Mouse (Mus musculus): Measurements from ENCODE around the gene P4ha3.
A peak's percentile ranks its signal among the peaks of the same experiment; 100 is the strongest.
"Not testable (repeated sequence)": the region's sequence is repeated elsewhere in the genome, so short reads cannot be mapped to it uniquely, and the experiment has no call there.

P4ha3 gene

DNA sequence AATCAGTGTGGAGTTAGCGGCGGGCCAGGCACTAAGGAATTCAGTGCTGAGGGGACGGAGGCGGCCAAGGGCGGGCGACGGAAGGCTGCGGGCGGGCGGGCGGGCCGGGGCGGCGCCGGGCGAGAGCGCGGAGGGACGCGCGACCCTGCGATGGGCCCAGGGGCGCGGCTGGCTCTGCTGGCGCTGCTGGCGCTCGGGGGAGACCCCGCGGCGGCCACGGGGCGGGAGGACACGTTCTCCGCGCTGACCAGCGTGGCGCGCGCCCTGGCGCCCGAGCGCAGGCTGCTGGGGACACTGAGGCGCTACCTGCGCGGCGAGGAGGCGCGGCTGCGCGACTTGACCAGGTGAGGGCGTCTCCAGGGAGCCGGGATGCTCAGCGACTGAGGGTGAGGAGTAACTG, at the start of gene P4ha3:
TSS of gene P4ha3 (plus strand) at position 138 of the 400 bp plus-strand sequence.
- peak; percentile 48 for DNase-seq

DNA sequence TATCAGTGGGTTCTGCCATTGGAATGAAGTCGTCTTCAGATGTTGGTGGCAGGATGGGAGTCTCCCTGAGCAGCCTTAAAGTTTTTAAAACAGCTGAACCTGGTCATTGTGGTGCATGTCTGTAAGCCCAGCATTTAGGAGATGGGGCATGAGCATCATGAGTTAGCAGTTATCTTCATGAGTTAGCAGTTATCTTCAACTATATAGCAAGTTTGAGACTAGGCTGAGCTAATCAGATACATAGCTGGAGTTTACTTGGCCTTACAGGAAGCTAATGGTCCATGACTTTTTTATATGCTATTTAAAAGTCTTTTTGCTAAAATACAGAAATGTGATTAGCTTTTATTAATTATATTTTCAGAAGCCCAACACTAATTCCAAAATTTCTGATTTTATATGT, 47.0 kb upstream of the P4ha3 start:
- DNase-seq, result no peak

DNA sequence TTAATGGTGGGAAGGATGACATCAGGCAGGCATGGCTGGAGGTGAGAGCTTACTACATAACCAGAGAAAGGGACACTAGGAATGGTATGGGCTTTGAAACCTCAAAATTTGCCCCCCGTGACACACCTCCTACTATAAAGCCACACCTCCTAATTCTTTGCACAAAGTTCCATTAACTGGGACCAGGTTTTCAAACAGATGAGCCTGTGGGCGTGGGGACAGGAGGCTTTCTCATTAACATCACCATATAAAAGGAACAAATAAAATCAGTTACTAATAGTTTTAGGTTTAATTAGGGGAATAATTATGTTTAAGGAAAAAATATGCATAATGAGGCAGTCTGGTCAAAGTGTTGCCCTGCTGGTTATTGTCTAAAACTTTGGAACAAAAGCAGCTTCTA, 44.7 kb upstream of the P4ha3 start:
- no peak for DNase-seq

DNA sequence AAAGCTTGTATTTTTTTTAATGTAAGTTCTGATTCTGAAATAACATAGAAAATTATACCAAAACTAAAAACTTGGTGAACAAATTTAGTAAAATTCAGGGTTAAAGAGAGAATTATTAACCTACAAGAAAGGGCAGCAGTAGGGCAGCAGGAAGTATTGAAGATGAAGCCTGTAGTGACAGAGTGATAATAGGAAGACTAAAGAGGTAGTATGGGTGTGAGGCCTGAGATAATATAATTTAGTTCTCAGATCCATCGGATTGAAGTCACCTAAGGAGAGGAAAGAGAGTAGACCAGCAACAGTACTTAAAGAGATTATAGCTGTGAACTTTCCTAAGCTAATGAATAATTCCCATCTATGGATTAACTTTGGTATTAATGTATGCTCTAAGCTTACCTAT, 42.3 kb upstream of the P4ha3 start:
- no peak for DNase-seq

DNA sequence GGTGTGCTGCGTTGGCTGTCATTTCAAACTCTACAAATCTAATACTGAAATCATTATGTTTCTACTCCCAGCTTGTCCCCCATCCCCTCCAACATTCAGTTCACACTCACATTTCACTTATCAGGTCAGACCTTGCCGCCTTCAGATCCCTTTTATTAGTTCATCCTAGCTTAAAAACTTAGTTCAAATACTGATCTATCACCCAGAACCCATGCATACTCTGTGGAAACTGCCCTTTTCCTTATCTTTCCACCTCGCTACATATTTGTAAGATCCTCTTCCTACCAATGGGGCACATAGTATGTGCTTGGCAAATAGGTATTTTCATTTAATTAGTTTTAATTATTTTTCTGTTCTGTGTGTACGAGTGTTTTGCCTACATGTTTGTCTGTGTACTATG, 41.1 kb upstream of the P4ha3 start:
- no peak for DNase-seq

DNA sequence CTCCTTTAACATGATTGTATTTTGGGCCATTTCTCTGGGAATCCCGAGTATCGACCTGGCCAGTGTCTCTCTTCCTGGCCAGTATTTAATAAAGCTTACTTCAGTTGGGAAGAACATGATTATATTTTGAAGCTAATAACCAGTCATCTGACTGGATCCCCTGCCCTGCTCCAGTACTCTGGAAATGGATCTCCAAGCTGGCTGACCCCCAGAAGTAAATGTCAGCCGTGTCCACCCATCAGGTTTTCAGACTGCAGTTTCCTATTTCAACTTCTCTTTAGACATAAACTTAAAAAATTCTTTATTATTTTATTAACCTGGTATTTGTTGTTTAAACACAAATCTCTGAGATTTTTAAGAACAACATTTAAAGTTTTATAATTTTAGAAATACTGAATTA, 40.1 kb upstream of the P4ha3 start:
- no peak for DNase-seq

DNA sequence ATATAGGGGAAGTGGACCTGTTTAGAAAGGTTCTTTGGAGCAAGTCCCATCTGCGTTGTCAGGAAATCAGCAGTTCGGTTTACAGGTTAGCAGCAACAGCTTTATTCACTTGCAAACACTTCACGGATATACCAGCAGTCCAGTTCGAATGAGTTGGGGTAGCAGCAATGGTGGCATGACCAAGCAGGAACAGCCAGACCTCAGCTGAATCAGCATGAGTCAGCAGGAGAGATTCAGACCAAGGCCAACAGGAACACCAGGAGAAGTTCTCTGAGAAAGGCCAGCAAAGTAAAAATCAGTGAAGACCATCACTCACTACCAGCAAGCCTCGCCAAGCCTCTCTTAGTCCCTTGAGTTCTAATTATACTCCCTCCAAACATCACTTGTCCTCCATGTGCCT, 34.7 kb upstream of the P4ha3 start:
- DNase-seq, result no peak

DNA sequence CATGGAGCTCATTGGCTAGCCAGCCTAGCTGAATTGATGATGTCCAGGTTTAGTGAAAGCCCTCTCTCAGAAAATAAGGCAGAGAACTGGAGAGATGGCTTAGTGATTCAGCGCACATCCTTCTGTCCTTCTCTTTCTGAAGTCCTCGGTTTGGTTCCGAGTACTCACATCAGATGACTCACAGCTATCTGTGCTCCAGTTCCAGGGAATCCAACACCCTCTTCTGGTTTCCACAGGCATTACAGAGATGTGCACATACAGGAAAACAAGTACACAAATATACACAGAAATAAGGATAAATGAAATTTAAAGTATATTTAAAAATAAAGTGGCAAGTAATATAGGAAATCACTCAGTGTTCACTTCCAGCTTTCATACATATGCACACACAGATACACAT, 23.0 kb upstream of the P4ha3 start:
- DNase-seq, result no peak

DNA sequence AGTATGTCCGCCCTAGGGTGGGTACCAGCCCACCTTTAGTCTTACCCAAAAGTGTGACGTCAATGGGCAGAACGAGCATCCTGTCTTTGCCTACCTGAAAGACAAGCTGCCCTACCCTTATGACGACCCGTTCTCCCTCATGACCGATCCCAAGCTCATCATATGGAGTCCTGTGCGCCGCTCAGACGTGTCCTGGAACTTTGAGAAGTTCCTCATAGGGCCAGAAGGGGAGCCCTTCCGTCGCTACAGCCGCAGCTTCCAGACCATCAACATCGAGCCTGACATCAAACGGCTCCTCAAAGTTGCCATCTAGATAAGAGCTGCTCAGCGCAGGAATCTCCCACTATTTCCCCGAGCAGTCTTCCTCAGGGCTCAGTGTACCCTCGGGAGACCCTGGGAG, 20.4 kb upstream of the P4ha3 start:
- DNase-seq, result not testable (repeated sequence)

- DNase-seq, result no peak
Observed at GRCm38 (mm10) chr7:100272369-100272768, 13.0 kb upstream of the P4ha3 start.

DNA sequence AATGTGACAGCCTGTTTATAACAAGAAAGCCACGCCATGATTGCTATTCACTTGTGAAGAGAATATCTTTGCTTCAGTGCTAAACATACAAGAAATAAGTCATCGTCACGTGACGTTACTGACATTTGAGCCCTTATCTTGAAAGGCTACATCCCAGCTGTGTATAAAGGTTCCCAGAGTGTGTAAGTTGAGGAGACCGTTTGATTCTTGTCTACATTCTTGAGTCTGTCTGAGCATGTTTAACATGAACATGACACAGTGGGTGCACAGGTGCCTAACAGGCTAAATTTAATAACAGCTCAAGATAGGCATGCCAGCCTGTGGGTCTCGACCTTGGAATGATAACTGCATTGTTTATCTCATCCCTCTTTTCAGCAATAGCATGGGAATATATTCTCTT, 10.8 kb upstream of the P4ha3 start:
- no peak for DNase-seq

GRCm38 (mm10) chr7:100276397-100276796, 8.9 kb upstream of the P4ha3 start:
- DNase-seq, result peak; percentile 16

- peak; percentile 52 for DNase-seq
Observed at GRCm38 (mm10) chr7:100279803-100280202, 5.5 kb upstream of the P4ha3 start.

- DNase-seq, result no peak
Observed at GRCm38 (mm10) chr7:100281596-100281995, 3.7 kb upstream of the P4ha3 start.

DNA sequence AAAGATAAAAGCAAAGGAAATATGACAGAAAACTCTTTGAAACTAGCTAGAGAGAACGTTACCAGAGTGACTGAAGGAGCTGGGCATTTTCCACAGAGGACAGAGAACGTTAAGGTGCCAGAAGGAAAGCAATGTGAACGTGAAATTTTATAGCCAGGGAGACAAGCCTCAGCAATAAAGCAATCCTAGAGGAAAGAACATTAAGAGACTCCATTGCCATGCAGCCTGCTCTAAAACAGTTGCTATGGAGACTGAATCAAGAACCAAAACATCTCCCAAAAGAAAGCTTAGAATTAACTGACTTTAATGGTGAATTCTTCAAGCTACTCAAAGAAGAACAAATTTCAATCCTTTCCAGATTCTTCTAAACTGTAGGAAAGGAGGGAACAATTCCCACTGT, 2.0 kb upstream of the P4ha3 start:
- DNase-seq, result no peak

GRCm38 (mm10) chr7:100287748-100288578, 2.6 kb downstream of the P4ha3 start:
- peak; percentile 73 for DNase-seq

GRCm38 (mm10) chr7:100288622-100289021, 3.3 kb downstream of the P4ha3 start:
- peak; percentile 46 for DNase-seq

- DNase-seq, result no peak
Observed at GRCm38 (mm10) chr7:100293546-100293945, 8.2 kb downstream of the P4ha3 start.

DNA sequence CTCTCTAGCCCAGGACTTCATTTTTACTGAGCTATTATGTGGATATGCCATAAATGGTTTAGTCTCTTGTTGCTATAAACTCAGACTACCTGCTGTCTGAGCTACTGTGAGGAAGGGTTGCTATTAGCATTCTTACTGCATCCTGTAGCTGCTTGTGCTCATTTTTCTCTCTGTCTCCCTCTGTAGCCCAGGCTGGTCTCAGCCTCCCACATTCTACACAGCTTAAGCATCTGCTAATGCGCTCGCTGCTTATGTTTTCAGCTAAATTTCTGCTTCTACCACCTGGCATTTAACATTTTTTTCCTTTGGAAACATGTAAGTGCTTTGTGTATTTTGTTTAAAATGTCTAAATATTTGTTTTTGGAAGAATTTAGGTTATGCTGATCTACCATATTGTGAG, 10.4 kb downstream of the P4ha3 start:
- DNase-seq, result no peak

DNA sequence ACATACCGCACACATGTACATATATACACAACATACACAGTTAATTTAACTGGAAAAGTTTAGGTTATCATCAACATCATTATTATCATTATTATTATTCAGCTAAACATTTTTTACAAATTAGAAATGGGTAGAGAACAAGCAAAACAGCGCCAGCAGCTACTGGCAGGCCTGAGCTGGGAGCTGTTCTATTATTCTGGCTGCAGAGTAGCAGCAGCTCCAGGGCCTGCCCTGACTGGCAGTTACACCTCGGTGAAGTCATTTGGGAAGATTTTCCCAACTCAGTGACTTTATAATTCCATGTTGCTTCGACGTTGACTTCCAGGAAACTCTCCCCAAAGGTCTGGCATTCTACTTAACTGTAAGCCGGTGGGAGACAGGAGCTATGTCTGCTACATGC, 11.4 kb downstream of the P4ha3 start:
- no peak for DNase-seq

DNA sequence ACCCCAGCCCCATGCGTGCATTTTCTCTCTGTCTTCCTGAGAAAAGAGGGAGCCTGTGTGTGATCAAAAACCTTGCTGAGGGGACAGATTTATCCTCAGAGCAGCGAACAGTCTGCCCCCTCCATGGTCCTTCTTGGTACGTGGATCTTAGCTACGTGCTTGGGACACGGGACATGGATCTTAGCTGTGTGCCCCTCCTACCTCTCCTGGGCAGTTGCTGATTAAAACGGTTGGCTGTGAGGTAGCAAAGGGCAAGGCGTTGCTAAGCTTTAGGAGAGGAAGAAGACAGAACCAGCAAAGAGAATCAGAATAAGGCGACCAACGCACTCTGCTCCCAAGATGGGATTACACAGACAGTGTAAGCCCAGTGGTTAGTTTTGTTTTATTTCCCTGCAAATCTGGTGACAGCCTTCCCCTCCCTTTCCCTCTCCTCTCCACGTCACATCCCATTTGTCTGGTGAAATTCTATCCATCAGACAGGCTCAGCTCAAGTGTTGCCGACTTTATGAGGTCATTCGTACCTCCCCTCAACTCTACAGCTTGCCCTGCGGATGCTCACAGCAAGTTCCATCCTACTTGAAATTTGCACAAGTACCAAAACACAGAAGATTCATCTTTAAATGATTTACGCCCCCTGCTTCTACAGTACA, 13.7 kb downstream of the P4ha3 start:
- no peak for DNase-seq

DNA sequence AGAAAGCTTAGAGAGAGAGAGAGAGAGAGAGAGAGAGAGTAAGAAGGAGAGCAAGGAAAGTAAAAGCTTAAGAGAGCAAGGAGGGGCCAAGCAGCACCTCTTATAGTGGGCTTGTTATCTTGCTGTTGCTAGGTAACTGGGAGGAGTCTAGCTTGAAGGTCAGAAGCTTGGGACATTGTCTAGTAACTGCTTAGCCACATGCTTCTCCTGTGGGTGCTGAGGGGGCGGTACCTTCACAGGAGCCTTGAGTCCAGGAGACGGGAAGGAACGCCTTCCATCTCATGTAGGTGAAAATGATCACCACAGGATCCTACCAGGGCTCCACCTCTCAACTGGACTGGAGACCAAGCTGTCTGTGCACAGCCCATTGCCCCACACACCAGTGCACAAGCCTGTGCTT, 16.1 kb downstream of the P4ha3 start:
- DNase-seq, result no peak

DNA sequence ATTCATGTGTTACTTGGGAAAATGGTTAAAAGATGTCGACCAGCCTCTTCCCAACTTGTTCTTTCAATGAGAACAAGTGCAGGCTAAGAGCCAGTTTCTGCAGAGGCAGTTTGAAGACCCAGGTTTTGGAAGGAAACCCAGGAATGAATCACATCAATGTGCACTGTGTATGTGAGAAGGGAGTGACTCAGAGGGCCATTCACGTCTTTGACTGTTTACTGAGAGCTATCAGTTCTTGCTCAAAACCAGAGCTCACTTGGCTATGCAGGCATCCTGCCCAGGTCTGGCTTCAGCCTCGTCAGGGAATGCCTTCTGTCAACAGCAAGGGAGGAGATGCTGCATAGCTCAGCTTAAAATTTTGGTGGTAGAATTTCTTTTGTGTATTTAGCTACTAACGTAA, 17.0 kb downstream of the P4ha3 start:
- peak; percentile 62 for DNase-seq

- no peak for DNase-seq
Observed at GRCm38 (mm10) chr7:100305894-100306293, 20.6 kb downstream of the P4ha3 start.

Data from lung, postnatal 14 days (tissue).